In the genomic region with DNA sequence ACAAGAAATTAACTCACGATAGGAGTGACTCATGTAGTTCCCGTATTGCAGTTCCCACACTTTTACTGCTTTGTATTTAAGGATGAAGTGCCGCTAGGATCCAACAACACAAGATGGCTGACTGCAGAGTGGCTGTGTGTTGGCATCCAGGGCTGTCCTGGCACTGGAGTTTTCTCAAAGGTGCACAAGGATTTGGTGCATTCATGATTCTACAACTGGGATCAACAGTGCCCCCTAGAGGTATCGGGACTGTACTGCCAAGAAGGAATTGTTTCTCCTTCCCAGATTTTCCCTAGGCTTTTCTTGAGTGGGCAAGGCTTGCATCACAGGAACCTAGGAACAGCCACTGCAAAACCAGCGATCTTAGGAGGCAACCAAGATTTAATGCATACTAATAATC, we compare ENCODE assay signal across 9 mouse cellular contexts.
A peak's percentile ranks its signal among the peaks of the same experiment; 100 is the strongest.
DNase-seq lines count a peak whose midpoint lies in the region; TF ChIP-seq lines count a peak whose summit lies in the region.
"Had no signal": no experiment of that assay in that cellular context is flagged by ENCODE, and none has a peak within 500 bp of the region (broad histone marks: within the 10 kb centered on the region; RNA-seq: fewer than 3 reads in every experiment).

No protein-coding gene starts in this region.

- peak; percentile 20 for DNase-seq in heart, adult 8-10 months (ENCODE audit: low spot score)
- no peak for DNase-seq in heart, embryonic 10.5 days (ENCODE audit: low spot score)
- peak; percentile 69 to 87 for DNase-seq in frontal cortex, postnatal 36 days (ENCODE audit: low spot score in 2 of 2)
- DNase-seq in layer of hippocampus, postnatal 25 days (ENCODE audit: extremely low spot score in 1 of 2, low spot score in 1 of 2): peak; percentile 36 to 60
- peak; percentile 74 for DNase-seq in retina, embryonic 14.5 days (ENCODE audit: low spot score)
- no peak for DNase-seq in spleen, adult 18-20 months

- TF ChIP-seq CTCF in E14TG2a.4 (conservative IDR thresholded peaks at IDR 0.05; ENCODE audit: low read length): peak; percentile 96
- TF ChIP-seq CTCF in bone marrow macrophage, adult 2 months (IDR thresholded peaks at IDR 0.05; ENCODE audit: low read depth, low read length): peak; percentile 58

- H3K4me1 ChIP-seq in heart, embryonic 10.5 days: no peaks in the 10 kb centered on the region
- H3K4me1 ChIP-seq in E14TG2a.4 (replicated peaks; ENCODE audit: low read depth, low read length): peaks cover 12% of the 10 kb centered on the region
- H3K4me1 ChIP-seq in bone marrow macrophage, adult 2 months (ENCODE audit: control insufficient read depth, insufficient read depth, low read length): peaks cover 7% of the 10 kb centered on the region; the same call in 1 of the 2 replicates
- H3K4me1 ChIP-seq: embryonic facial prominence, embryonic 13.5 days had no signal

- no peaks in the 10 kb centered on the region for H3K9me3 ChIP-seq in heart, embryonic 10.5 days
- no peaks in the 10 kb centered on the region for H3K9me3 ChIP-seq in E14TG2a.4 (ENCODE audit: low read length)
- H3K9me3 ChIP-seq: embryonic facial prominence, embryonic 13.5 days had no signal

- H3K4me3 ChIP-seq in heart, embryonic 10.5 days: no peak overlapping the region
- no peak overlapping the region for H3K4me3 ChIP-seq in E14TG2a.4 (replicated peaks; ENCODE audit: low read length)
- H3K4me3 ChIP-seq in bone marrow macrophage, adult 2 months (ENCODE audit: insufficient read depth, low read length): no peak overlapping the region
- H3K4me3 ChIP-seq: embryonic facial prominence, embryonic 13.5 days had no signal

- no peaks in the 10 kb centered on the region for H3K27me3 ChIP-seq in heart, embryonic 10.5 days (ENCODE audit: insufficient read depth, poor library complexity, severe bottlenecking)
- H3K27me3 ChIP-seq in E14TG2a.4 (ENCODE audit: insufficient read depth, low read length): no peaks in the 10 kb centered on the region
- H3K27me3 ChIP-seq: embryonic facial prominence, embryonic 13.5 days had no signal

- H3K36me3 ChIP-seq in heart, embryonic 10.5 days: no peaks in the 10 kb centered on the region
- H3K36me3 ChIP-seq in E14TG2a.4 (ENCODE audit: insufficient read depth, low read length): no peaks in the 10 kb centered on the region
- H3K36me3 ChIP-seq: embryonic facial prominence, embryonic 13.5 days had no signal

- TF ChIP-seq POLR2A in bone marrow macrophage, adult 2 months (IDR thresholded peaks at IDR 0.05; ENCODE audit: borderline replicate concordance, low read depth, low read length): no peak

- 54% methylated on average over 5 of the region's 5 CpGs for WGBS in heart, embryonic 10.5 days

- no peak overlapping the region for H3K27ac ChIP-seq in heart, embryonic 10.5 days
- H3K27ac ChIP-seq in bone marrow macrophage, adult 2 months (ENCODE audit: insufficient read depth, low read depth, low read length): no peak overlapping the region
- H3K27ac ChIP-seq: embryonic facial prominence, embryonic 13.5 days had no signal

Comparison
In these comparisons a context has a peak if more than half of its experiments do, and no peak if none do; other contexts are left out.
1. DNase-seq: peak in heart, adult 8-10 months (single experiment), frontal cortex, postnatal 36 days (2 of 2), layer of hippocampus, postnatal 25 days (2 of 2) and retina, embryonic 14.5 days (single experiment); none in heart, embryonic 10.5 days (single experiment) and spleen, adult 18-20 months (0 of 2).